Mouse (Mus musculus): ENCODE measurements at regions not wholly inside any gene's neighbourhood (a gene's known extent, or its start where the extent isn't known, plus 50 kb on each side); places are given as distances from the start of the nearest gene placed in this dataset. TPM values are rescaled to one million over a fixed set of nuclear protein-coding genes. Genes with fewer than 3 reads are reported as not detected.

MicroRNA genes in the stretch of these regions (microRNA counts, 519-probe panel; counts per million panel counts)
- not detected for microRNA mmu-miR-325

Small RNAs in the stretch of these regions (microRNA-seq; reads per million reads assigned to microRNA genes)
- 105 reads per million, percentile 48 among the genes with 10 or more reads in this experiment for gene Mir325

All from stomach, embryonic 14.5 days (tissue).